Mouse (Mus musculus) MEL (cell line): ENCODE measurements around the gene Nr3c2. TPM values are rescaled to one million over a fixed set of nuclear protein-coding genes. Genes with fewer than 3 reads are reported as not detected.

ENCODE experiments used
- DNase-seq: peaks from one replicate; pipeline ENCODE4 v3.0.0; 2011; ENCODE audit warnings: low read depth, low spot score
- H3K27ac ChIP-seq: 2 replicates; pipeline ENCODE4 v1.5.1; 2012; ENCODE audit warnings: low read depth, mild to moderate bottlenecking, control low read depth, low read length, moderate library complexity; ENCODE audit not compliant: control insufficient read depth
- H3K27me3 ChIP-seq, 2 experiments: fragments of 150-350 bp in 1 of 2; sonication (generic) in 1 of 2; 2 replicates each; pipeline ENCODE4 v1.6.1; 2012; ENCODE audit warnings: low read length in 2 of 2, mild to moderate bottlenecking in 2 of 2, improper control_type of control experiment in 1 of 2, moderate library complexity in 1 of 2; ENCODE audit not compliant: insufficient read depth in 2 of 2, control insufficient read depth in 1 of 2
- H3K36me3 ChIP-seq, 2 experiments: 2 replicates each; pipeline ENCODE4 v1.6.1; 2012 to 2014; ENCODE audit warnings: low read length in 2 of 2, improper control_type of control experiment in 1 of 2, inconsistent platforms in 1 of 2, mild to moderate bottlenecking in 1 of 2; ENCODE audit not compliant: insufficient read depth in 2 of 2, control insufficient read depth in 1 of 2
- H3K4me1 ChIP-seq, 2 experiments: fragments of 150-350 bp in 1 of 2; sonication (generic) in 1 of 2; 2 replicates each; pipeline ENCODE4 v1.6.1; 2012; ENCODE audit warnings: low read length in 2 of 2, improper control_type of control experiment in 1 of 2, mild to moderate bottlenecking in 1 of 2; ENCODE audit not compliant: insufficient read depth in 2 of 2, control insufficient read depth in 1 of 2
- H3K4me3 ChIP-seq, 2 experiments: fragments of 150-350 bp in 1 of 2; sonication (generic) in 1 of 2; 2 replicates each; pipeline ENCODE4 v1.5.1; 2012; ENCODE audit warnings: low read depth in 2 of 2, low read length in 2 of 2, mild to moderate bottlenecking in 2 of 2, moderate library complexity in 2 of 2, control low read depth in 1 of 2, improper control_type of control experiment in 1 of 2; ENCODE audit not compliant: control insufficient read depth in 1 of 2, insufficient read depth in 1 of 2
- H3K79me2 ChIP-seq: 2 replicates; pipeline ENCODE4 v1.6.1; 2012; ENCODE audit warnings: mild to moderate bottlenecking, low read length, moderate library complexity; ENCODE audit not compliant: control insufficient read depth, poor library complexity, insufficient read depth
- H3K9ac ChIP-seq: 2 replicates; pipeline ENCODE4 v1.6.1; 2012; ENCODE audit warnings: low read depth, mild to moderate bottlenecking, control low read depth, low read length, moderate library complexity; ENCODE audit not compliant: control insufficient read depth, poor library complexity, severe bottlenecking
- H3K9me3 ChIP-seq: fragments of 150-350 bp; sonication (generic); replicated peaks from 2 replicates; pipeline ENCODE4 v1.6.1; 2012; ENCODE audit warnings: mild to moderate bottlenecking, low read length, improper control_type of control experiment, moderate library complexity; ENCODE audit not compliant: insufficient read depth
- BHLHE40 ChIP-seq: IDR thresholded peaks from 2 replicates; pipeline ENCODE4 v1.6.1; 2012; ENCODE audit warnings: low read depth, mild to moderate bottlenecking, inconsistent platforms, low read length, improper control_type of control experiment, borderline replicate concordance
- CHD1 ChIP-seq: IDR thresholded peaks from 2 replicates; pipeline ENCODE4 v1.6.1; 2012; ENCODE audit warnings: low read depth, mild to moderate bottlenecking, inconsistent platforms, low read length, improper control_type of control experiment
- CHD2 ChIP-seq: IDR thresholded peaks from 2 replicates; pipeline ENCODE4 v1.6.1; 2011; ENCODE audit warnings: low read length, improper control_type of control experiment
- CTCF ChIP-seq, 3 experiments: IDR thresholded peaks in 2 of 3; conservative IDR thresholded peaks in 1 of 3; 2 replicates each; pipeline ENCODE4 v1.5.1; 2011 to 2012; ENCODE audit warnings: low read length in 3 of 3, low read depth in 2 of 3, mild to moderate bottlenecking in 2 of 3, improper control_type of control experiment in 1 of 3, inconsistent platforms in 1 of 3, mixed read lengths in 1 of 3, moderate library complexity in 1 of 3; ENCODE audit not compliant: control insufficient read depth in 1 of 3, insufficient read depth in 1 of 3, poor library complexity in 1 of 3, severe bottlenecking in 1 of 3
- E2F4 ChIP-seq: IDR thresholded peaks from 2 replicates; pipeline ENCODE4 v1.6.1; 2011; ENCODE audit warnings: low read depth, low read length, improper control_type of control experiment, borderline replicate concordance
- ETS1 ChIP-seq: IDR thresholded peaks from 2 replicates; pipeline ENCODE4 v1.6.1; 2012; ENCODE audit warnings: low read depth, mild to moderate bottlenecking, inconsistent platforms, low read length, improper control_type of control experiment, moderate library complexity
- GATA1 ChIP-seq: IDR thresholded peaks from 2 replicates; pipeline ENCODE4 v1.6.1; 2011; ENCODE audit warnings: low read depth, low read length, improper control_type of control experiment
- KAT2A ChIP-seq: conservative IDR thresholded peaks from 2 replicates; pipeline ENCODE4 v1.6.1; 2012; ENCODE audit warnings: low read depth, low read length, improper control_type of control experiment, inconsistent platforms
- MAFK ChIP-seq: IDR thresholded peaks from 2 replicates; pipeline ENCODE4 v1.6.1; 2011; ENCODE audit warnings: low read depth, mild to moderate bottlenecking, low read length, improper control_type of control experiment, borderline replicate concordance
- MAZ ChIP-seq: IDR thresholded peaks from 2 replicates; pipeline ENCODE4 v1.6.1; 2012; ENCODE audit warnings: low read depth, mild to moderate bottlenecking, inconsistent platforms, low read length, improper control_type of control experiment
- MXI1 ChIP-seq: IDR thresholded peaks from 2 replicates; pipeline ENCODE4 v1.6.1; 2011; ENCODE audit warnings: mild to moderate bottlenecking, low read depth, low read length, improper control_type of control experiment
- NELFE ChIP-seq: IDR thresholded peaks from 2 replicates; pipeline ENCODE4 v1.6.1; 2011; ENCODE audit warnings: low read depth, low read length, improper control_type of control experiment
- NRF1 ChIP-seq: IDR thresholded peaks from 2 replicates; pipeline ENCODE4 v1.6.1; 2014; ENCODE audit warnings: low read depth, mild to moderate bottlenecking, inconsistent platforms, low read length, improper control_type of control experiment, moderate library complexity; ENCODE audit not compliant: poor library complexity, insufficient read depth, severe bottlenecking
- POLR2A ChIP-seq, 2 experiments: IDR thresholded peaks; 2 replicates each; pipeline ENCODE4 v1.6.1; 2011 to 2012; ENCODE audit warnings: low read length in 2 of 2, mild to moderate bottlenecking in 2 of 2, control low read depth in 1 of 2, improper control_type of control experiment in 1 of 2, low read depth in 1 of 2, moderate library complexity in 1 of 2; ENCODE audit not compliant: control insufficient read depth in 1 of 2, insufficient read depth in 1 of 2, poor library complexity in 1 of 2
- RAD21 ChIP-seq: IDR thresholded peaks from 2 replicates; pipeline ENCODE4 v1.6.1; 2011; ENCODE audit warnings: mild to moderate bottlenecking, low read depth, low read length, improper control_type of control experiment
- SMC3 ChIP-seq: IDR thresholded peaks from 2 replicates; pipeline ENCODE4 v1.6.1; 2011; ENCODE audit warnings: low read depth, low read length, improper control_type of control experiment
- TBP ChIP-seq: IDR thresholded peaks from 2 replicates; pipeline ENCODE4 v1.8.0; 2011; ENCODE audit warnings: low read depth, low read length, improper control_type of control experiment
- TCF12 ChIP-seq: IDR thresholded peaks from 2 replicates; pipeline ENCODE4 v1.6.1; 2014; ENCODE audit warnings: low read depth, mild to moderate bottlenecking, inconsistent platforms, low read length, improper control_type of control experiment, moderate library complexity
- ZC3H11A ChIP-seq: IDR thresholded peaks from 2 replicates; pipeline ENCODE4 v1.6.1; 2012; ENCODE audit warnings: low read depth, mild to moderate bottlenecking, inconsistent platforms, low read length, improper control_type of control experiment
- ZKSCAN1 ChIP-seq: IDR thresholded peaks from 2 replicates; pipeline ENCODE4 v1.6.1; 2012; ENCODE audit warnings: low read depth, mild to moderate bottlenecking, inconsistent platforms, low read length, improper control_type of control experiment, moderate library complexity
- polyA plus RNA-seq, 2 experiments: library from polyadenylated mRNA; stranded (reverse) in 1 of 2; unstranded in 1 of 2; fragments of >175 nt in 1 of 2; fragments of >200 nt in 1 of 2; gene quantifications; 2 replicates each; pipeline versions ENCODE4 v1.2.1 to v1.2.4; 2012; ENCODE audit warnings: low replicate concordance in 2 of 2, low read depth in 1 of 2; ENCODE audit not compliant: insufficient read length in 2 of 2, insufficient read depth in 1 of 2, missing spikeins in 1 of 2
- total RNA-seq: library from RNA; depleted of rRNA; stranded (reverse); fragments of 300-350 nt; gene quantifications from 2 replicates; pipeline ENCODE4 v1.2.3, GENCODE M21; 2012

The Nr3c2 gene
- total and polyA plus RNA-seq, 3 experiments, result 1.0 to 1.5 TPM; not detected in 1

- no peaks in the 10 kb centered on the region for H3K79me2 ChIP-seq
- no peaks in the 10 kb centered on the region for H3K4me1 ChIP-seq
- H3K27ac ChIP-seq, result no peak overlapping the region
- H3K4me3 ChIP-seq, result no peak overlapping the region
- H3K27me3 ChIP-seq, result no peaks in the 10 kb centered on the region
- H3K9me3 ChIP-seq, result no peaks in the 10 kb centered on the region
- H3K36me3 ChIP-seq, result no peaks in the 10 kb centered on the region
- no peak overlapping the region for H3K9ac ChIP-seq
- TF ChIP-seq ZKSCAN1 (no peak), NRF1 (no peak), MXI1 (no peak), MAZ (no peak), SMC3 (no peak), BHLHE40 (no peak)
- no peak for DNase-seq
Observed at GRCm38 (mm10) chr8:77188298-77188697, 289.1 kb downstream of the Nr3c2 start.

GRCm38 (mm10) chr8:77189318-77189717, 290.1 kb downstream of the Nr3c2 start:
- no peaks in the 10 kb centered on the region for H3K4me1 ChIP-seq
- no peaks in the 10 kb centered on the region for H3K27me3 ChIP-seq
- TF ChIP-seq KAT2A, result no peak
- no peak for TF ChIP-seq SMC3
- TF ChIP-seq MAFK, result no peak
- no peak for TF ChIP-seq CHD2
- no peak for TF ChIP-seq RAD21
- TF ChIP-seq TBP, result no peak
- no peak for TF ChIP-seq GATA1
- TF ChIP-seq POLR2A (IDR thresholded peaks at IDR 0.05; ENCODE audit: control insufficient read depth in 1 of 2, insufficient read depth in 1 of 2, low read depth in 1 of 2, low read length in 2 of 2, poor library complexity in 1 of 2), result no peak
- no peak for TF ChIP-seq NELFE
- no peak for TF ChIP-seq ETS1
- no peak for TF ChIP-seq CTCF (IDR thresholded peaks at IDR 0.05 in 2 of 3, conservative IDR thresholded peaks at IDR 0.05 in 1 of 3; ENCODE audit: control insufficient read depth in 1 of 3, insufficient read depth in 1 of 3, low read depth in 2 of 3, low read length in 3 of 3, poor library complexity in 1 of 3, severe bottlenecking in 1 of 3)
- TF ChIP-seq CHD1, result no peak
- TF ChIP-seq E2F4, result no peak
- no peak for TF ChIP-seq ZC3H11A
- no peak for TF ChIP-seq TCF12
- H3K4me3 ChIP-seq, result no peak overlapping the region
- no peak for DNase-seq
- no peak overlapping the region for H3K27ac ChIP-seq
- no peaks in the 10 kb centered on the region for H3K9me3 ChIP-seq
- no peak overlapping the region for H3K9ac ChIP-seq
- H3K79me2 ChIP-seq, result no peaks in the 10 kb centered on the region
- H3K36me3 ChIP-seq, result no peaks in the 10 kb centered on the region
